Mouse (Mus musculus) retina, adult 2 months (tissue): ENCODE data around the gene Ajm1.

ENCODE experiments used
- DNase-seq: peaks from one replicate; pipeline ENCODE4 v3.0.0-alpha.2; 2012; ENCODE audit warnings: low read depth, low spot score

The Ajm1 gene

DNA sequence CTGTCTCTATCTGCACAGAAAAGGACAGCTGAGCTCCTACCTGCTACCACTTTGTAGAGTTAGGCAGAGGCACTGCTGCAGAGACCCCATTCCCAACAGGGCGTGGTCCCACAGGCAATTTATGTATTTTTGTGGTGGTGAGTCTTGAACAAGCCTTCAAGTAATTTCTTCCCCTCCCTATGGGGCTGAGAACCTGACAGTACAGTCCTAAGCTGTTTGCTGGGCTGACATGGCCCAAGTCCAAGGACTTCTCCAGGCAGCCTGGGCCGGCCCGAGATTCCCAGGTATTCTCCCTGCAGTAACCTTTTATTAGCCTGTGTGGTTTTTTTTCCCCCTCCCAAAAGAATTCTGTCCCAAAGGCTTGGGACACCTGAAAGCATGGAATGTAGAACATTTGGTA, 2.6 kb upstream of the Ajm1 start:
- DNase-seq, result no peak

DNA sequence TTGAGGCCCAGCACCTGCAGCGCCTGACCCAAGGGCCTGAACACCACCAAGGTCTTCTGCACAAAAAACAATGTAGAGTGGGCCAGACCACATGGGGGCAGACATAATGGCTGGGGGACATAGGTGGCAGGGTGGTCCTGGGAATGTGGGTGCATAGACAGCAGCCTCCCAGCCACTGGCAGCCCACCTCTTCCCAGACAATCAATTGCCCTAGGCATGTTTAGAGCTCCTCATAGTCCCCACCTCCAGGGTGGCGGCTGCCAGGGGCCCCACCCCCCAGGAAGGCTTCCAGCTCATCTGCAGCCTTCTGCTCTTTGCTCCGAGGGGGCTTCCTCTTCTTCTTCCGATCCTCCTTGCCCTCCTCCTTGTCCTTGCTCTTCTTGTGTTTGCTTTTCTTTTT, 2.0 kb upstream of the Ajm1 start:
- DNase-seq, result no peak

DNA sequence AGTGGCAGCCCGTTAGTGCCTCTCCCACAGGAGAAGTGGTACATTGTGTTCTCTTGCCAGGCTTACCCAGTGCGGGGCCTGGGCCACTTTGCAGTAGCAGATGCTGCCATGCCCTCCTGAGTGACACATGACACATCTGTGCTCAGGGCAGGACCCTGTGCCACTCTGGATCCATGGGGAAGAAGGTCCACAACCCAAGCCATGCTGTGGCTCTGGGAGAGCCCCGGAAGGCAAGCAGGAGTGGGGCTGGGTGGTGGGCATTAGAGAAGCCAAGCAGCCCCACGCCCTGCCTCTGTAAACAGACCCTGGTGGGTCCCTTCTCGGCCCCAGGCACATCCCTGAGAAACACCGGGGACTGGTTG, 1.5 kb upstream of the Ajm1 start:
- no peak for DNase-seq

DNA sequence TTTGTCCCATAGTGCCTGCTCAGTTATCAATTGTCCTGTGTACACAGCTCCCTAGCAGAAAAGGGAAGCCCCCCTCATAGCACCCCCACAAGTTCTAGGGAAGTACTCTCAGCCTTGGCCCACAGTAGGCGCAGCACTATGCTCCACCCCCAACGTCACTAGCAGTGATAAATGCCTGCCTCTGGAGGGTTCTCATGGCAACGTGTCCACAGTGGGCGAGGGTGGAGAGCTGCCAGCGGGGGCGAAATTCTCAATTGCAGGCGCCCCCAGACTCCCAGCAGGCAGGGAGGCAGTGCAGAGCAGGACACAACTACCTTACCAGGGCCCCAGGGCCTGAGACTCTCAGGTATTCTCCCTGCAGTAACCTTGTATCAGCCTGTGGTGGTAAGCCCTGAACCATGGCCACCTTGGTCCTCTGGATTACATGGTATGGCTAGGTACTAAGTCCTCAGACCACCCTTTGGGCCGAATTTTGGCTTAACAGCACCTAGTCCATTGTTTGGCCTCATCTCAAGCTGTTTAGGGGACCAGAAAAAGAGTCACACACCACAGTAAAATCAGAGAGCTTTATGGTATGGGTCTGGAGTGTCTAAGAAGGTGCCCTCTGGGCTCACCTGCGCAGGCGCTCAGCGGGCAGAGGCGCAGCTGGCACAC, 1.0 kb upstream of the Ajm1 start:
- no peak for DNase-seq

DNA sequence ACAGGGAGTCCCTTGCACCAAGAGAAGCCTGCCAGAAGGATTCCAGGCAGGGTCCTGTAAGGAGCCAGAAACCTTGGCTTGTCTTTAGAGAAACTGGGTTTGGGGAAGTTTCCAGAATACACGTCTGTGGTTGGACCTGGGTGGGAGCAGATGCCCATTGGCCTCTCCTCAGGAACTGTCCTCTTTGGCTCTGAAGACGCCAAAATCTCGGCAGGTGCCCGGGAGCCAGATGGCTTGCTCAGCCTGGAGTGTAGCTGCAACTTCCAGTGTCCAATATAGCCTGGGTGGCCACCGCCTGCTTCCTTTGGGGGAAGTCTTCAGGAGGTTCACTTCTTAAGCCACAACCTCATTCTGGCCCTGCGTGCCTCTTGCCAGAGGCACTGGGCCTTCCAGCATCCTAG, 344 bp upstream of the Ajm1 start:
- no peak for DNase-seq

DNA sequence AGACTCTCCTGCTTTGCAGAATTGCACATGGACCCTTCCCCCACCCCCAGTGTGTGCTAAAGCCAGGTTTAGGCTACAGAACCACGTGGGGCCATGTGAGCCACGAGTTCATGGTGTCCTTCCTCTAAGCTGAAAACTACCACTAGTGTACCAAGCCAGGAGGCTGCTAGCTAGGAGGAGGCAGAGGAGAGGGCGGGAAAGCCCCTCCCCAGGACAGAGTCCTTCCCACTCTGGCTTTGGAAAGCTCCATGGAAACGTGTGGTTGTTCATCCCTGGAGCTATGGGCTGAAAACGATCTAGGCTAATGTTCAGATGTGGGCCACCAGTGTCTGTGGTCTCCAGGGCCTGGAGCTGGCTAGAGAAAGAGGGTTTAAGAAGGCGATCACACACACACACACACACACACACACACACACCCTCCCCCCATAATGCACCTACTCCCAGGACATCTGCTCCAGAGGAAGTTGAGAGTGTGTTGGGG, 896 bp downstream of the Ajm1 start:
- no peak for DNase-seq

DNA sequence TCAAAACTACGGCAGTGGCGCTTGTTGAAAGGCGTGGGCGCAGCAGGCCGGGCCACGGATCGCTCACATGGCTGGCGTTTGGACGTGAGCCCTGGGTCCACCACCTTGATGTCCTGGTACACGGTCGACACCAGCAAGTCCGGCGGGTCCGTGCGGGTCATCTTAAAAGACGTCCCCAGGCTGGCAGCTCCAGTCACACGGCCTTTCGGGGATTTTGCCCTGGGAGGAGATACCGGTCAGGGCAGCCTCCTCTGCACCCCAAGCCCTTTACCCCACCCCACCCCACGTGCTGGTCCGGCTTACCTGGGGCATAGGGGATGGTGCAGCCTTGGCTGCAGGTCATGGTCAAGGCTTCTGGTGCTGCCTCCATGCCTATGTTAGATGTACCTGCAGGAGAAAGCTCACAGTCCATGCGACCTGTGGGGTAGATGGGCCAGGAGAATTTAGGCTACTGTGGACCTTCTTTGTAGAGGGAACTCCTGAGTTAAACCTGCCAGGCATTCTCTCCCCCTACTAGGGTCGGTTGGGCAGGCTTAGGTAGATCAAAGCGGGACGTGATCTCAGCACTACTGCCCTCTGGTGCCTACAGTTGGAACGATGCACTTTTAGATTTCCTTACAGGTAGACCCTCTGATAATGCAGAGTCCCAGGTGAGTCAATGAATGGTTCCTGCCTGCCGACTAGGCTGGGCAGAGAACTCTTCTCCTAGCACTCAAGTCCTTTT, 1.7 kb downstream of the Ajm1 start:
- DNase-seq, result no peak

DNA sequence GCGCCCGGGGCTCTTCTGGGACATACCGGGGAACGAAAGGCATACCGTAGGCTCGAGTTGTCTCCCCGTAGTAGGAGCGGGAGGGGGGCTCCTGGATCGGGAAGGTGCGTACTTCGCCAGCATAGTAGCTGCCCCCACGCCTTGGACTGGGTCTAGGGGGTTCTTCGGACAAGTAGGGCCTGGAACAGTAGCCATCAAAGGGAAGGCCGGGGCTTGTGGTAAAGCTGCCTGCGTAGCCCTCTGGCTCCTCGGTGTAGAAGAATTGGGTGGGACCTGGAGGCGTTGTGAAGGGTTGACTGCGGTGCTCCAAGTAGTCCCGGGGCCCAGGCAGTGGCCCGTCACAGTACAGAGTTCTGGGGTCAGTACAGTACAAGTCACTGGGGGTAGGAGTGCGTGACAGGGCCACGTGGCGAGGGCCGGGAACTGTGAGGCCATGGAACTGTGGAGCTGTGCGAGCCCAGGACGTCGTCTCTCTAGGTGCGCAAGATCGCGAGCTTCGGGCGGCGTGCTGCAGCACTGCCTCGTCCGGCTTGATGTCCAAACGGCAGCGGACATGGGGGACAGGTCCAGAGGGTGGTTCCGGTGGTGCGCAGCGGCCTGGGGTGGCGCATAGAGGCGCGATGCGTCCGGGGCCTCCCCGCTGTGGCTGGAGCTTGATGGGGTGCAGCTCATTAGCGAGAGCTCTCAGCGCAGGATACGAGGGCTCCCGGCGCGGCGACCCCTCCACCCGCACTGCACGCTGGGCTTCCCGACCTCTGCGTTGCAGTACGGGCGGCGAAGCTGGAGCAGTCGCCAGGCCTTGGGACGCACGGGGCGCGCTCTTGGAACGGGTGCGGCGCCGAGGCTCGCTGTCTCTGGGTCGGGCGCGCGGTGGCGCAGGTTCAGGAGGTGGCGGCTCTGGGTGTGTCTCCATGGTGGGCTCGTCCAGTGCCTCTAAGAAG, 2.5 kb downstream of the Ajm1 start:
- no peak for DNase-seq

DNA sequence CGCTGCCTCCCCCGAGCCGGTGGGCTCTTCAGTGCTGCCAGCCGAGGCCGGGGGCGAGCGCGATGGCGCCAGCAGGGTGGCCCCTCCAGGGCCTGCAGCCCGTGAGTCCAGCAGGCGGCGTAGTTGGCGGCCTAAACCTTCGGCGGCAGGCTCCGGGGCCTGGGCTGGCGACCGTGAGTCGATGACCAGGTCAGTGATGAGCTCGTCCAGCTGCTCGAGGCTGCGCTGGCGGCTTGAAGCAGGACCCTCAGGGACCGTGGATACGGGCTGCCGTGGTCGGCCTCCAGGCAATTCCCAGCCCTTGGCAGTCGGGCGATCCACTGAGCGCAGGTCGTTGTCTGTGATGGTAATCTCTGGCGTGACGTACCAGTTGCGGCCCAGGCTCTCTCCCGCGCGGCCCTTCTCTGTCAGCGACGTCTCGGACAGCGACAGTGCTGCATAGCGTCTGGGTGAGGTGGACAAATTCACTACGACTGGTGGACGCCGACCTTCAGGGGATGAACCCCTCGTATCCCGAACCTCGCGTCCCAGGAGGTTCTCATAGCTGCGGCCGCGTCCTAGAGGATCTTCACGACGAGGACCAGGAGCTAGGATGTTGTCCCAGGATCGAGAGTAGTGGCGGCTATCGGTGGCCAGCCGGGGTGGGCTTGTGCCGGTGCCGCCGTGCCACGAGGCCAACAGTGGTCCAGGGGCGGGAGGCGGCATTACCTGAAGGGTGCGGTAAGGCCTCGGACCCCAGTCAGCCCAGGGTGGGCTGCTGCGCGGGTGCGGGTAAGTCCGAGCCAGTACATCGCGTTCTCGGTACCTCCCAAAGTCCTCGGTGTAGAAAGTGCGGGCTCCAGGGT, 3.4 kb downstream of the Ajm1 start:
- DNase-seq, result no peak

DNA sequence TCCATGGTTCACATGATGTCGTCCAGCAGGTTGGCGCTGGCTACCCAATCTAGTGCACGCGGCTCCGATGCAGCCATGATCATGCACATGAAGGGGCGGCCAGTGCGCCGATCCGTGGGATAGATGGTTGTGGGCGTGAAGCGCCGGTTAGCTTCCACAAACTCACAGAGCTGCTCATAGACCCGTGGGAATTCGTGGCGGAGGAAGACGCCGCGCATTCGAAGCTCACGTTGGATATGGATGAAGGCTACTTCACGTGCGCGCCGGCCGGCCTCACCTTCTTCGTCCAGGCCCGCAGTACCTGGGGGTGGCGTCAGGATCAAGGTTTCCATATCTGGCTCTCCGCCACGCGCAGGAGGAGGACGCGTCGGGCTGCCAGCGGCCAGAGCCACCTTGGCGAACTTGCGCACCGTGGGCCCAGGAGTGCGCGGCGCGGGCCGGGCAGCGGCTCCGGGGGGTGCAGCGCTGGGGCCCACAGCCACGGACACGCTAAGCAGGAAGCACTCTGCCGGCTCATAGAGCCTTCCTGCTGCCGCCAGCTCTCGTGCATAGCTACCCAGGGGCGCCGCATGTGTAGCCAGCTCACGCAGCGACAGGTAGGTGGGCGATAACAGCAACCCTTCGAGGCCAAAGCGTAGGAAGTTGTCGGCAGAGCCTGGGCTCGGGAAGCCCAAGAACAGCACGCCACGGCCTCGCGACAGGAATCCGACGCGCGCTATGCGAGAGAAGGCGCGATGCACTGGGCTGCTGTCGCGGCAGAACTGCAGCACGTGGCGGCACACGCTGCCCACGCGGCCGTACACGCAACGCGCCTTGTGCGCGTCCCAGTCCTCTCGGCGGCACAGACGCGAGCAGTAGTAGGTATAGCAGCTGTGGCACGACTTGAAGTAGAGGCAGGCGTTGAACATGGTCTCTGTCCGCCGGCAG, 4.3 kb downstream of the Ajm1 start:
- no peak for DNase-seq

DNA sequence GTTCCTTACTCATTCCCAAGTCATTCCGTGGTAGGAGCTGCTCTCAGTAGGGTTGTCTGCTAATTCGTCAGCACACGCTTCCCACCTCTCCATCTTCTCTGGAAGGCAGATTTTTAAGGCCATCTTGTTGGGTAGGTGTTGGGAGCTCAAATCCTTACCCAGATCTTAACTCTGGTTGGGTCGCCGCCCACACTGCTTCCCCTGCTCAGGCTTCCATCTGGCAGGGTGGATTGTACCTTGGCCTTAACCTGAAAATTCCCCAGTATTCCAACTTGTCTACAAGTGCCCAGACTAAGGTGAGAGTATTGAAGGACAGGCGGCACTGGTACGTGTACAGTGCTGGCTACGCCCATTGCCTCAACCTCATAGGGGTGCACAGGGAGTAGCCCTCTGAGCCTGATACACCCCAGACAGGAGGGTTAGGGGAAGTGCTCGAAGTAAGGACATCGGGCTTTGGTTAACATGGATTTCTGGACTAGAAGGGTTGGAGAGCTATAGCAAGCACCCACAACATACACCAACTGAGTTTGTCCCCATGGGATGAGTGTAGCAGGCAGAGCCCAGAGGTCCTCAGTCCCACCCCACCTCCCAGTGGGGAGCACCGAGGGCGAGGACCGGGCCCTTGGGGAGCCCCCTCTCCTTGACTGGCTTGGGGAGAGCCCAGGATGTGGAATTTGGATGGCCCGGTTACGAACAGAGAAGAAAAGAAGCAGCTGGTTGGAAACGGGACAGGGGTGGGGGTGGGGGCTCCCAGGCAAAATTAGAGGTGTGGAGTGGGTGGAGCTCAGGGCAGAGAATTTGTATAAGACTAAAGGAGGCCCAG, 5.3 kb downstream of the Ajm1 start:
- no peak for DNase-seq

DNA sequence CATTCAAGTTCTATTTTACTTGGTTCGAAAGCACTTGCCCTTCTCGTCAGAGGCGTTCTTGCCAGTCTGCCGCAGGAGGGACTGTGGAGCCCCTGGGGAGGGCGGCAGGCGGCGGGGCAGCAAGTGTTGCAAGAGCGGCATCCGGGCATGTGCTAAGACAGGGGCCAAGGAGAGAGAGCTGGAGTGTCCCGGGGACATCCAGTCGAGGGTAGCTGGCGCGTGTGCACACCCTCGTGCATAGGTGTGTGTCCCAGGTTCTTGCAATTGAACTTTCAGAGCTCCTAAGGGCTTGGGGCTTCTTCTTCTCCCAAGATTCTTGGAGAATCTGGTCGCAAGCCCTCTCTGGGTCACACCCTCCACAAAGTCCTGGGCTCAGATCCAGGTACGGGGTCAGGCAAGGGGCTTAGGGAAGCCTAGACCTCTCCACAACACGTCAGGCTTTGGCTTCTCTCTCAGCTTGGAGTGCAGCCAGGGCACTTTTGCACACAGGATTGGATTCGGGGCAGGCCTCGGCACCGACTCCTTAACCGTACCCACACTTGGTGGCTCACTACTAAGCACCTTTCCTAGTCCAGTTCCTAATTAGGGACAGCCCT, 6.0 kb downstream of the Ajm1 start:
- DNase-seq, result no peak

DNA sequence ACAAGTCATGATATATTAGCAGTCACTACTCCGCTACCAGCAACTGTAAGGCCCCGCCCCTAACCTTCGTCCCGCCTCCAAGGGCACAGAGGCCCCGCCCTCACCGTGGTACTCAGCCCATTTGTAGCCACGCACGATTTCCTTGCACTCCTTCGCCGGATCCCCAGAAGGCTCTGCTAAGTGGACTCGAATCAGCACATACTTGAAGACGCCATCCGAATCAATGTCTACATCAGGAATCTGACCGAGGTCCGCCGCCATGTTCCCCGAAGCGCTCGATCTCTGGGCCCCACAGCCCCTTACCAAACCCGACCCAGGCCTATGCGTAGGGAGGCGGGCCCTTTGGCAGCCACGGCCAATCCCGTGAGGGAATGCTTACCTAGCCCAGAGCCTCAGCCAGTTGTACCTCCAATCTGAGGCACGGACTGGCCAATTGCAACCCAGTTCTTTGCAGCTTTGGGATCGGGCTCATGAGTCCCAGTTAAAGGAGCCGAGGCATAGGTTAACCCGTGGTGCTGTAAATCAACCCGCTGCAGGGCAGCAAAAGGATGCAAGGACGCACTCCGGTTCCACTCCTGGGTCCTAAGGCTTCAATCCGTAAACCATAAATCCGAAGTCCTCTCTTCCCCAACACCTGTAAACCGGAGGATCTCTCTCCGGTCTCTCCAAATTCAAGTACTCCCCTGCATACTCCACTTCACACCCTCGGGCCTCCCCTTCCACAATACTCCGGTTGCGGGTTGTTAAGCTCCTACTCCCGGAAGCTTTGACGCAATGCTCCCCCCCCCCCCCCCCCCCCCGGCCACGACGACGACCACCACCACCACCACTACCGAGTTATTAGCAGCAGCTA, 6.8 kb downstream of the Ajm1 start, which contains the start of the genes Mamdc4 and Phpt1:
Gene Mamdc4 (minus strand): TSS at position 267 of the 853 bp plus-strand sequence.
Gene Phpt1 (minus strand): TSS at position 646 of the 853 bp plus-strand sequence.
- DNase-seq, result peak; percentile 94

DNA sequence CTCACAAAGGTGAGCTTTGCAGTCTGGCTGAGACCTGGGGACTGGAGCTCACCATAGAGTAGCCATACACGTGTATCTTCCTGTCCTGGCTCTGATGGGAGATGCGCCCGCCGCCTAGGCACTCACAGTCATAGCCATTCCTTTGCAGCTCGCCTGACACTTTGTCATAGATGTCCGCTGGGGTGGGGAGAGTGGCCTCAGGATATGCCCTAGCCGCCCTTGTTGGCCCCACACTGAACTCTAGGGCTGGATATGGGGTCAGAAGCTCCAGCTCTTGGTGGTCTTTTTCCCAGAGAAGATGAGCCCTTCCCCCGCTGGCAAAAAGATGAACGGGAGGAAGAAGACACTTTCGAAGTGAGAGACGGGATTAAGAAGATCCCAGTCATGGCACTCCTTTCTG, 7.4 kb downstream of the Ajm1 start:
- DNase-seq, result no peak

DNA sequence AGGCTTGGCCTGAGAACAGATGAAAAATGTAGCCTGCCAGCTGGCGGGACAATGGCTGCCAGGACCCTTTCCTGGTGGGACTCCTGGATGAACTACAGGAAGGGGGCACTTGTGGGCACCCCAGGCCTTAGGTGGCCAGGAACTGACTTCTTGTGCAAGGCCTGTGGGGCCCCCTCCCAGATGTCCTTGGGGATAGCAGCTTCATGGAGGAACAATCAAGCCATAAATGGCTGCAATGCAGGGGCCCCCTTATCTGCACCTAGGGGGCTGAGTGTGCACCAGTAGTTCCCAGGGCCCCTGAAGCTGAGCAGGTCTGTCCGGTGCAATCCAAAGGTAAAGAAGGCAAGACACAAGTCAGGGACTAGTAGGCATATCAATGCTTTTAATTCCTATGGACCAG, 8.5 kb downstream of the Ajm1 start:
- no peak for DNase-seq

DNA sequence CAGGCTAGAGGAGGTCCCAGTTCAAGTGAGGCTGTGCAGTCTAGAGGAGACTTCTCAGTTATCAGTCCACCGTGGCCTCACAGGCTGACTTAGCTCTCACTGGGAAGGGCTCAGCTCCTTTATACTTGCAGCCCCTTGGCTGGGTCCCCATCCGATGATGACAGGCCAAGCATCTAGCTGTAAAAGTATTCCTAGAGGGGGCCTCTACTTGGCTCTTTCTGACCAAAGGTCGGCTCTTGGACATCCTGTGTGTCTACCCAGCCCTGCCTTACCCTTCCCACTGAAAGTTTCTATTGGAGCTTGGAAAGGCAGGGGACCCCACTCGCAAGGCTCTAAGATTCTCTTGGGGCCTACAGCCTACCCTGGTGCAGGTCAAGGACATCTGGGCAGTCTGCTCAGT, 10.3 kb downstream of the Ajm1 start:
- no peak for DNase-seq

DNA sequence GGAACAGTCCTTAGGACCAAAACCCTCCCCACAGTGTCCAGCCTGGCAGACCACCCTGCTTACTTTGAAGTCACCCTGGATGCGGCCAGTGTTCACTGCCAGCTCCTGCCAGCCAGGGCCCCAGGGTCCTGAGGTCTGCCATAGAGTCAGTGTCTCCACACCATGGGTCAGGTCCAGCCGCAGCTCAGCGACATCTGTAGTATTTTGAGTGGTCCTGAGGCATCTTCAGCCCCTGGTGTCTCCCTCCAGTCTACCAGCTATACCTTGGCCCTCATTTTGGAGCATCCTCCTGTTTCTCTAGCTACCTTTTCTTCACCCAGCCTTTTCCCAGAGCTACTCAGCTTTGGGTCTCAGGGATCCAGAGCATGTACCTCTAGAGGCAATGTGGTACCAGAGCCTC, 12.2 kb downstream of the Ajm1 start:
- no peak for DNase-seq

DNA sequence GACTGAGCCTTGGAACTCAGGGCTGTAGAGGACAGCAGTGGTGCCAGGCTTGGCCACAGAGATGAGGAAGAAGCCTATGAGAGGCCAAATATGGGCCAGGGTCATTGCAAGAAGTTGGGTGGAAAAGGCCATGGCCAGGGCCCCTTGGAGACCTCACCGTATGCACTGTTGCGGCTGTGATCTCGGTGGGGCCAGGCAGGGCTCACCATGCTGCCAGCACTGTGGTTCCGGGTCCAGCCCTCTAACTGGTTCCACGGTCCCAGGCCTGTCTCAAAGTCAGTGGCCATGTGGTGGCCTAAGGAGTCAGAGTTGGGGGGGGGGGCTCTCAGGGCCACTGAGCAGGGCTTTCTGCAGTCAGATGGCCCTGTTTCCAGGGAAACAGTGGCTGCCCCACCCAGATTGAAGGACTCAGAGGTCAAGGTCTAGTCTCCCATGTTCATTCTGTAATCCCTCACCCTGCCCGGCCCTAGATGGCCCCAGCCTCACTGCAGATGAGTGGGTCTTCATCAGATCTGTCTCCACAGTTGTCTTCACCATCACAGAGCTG, 13.0 kb downstream of the Ajm1 start:
- DNase-seq, result no peak
